Mouse (Mus musculus): Measurements from ENCODE around the gene Cct6b. TPM values are rescaled to one million over a fixed set of nuclear protein-coding genes. Genes with fewer than 3 reads are reported as not detected.

The Cct6b gene
- polyA plus RNA-seq, 1 experiment from 2014 or later: 0.14 TPM

- no peak for ATAC-seq (replicated peaks; ENCODE audit: insufficient number of reproducible peaks, low FRiP score, low TSS enrichment)
Measured at GRCm38 (mm10) chr11:82692668-82693067, 71.5 kb downstream of the Cct6b start.

GRCm38 (mm10) chr11:82690476-82690875 lies 73.6 kb downstream of the Cct6b start:
- H3K27me3 ChIP-seq (ENCODE audit: control insufficient read depth, insufficient read depth, low read length): no peaks in the 10 kb centered on the region
- no peak overlapping the region for H3K9ac ChIP-seq (ENCODE audit: low read depth, low read length)
- no peak overlapping the region for H3K4me3 ChIP-seq (ENCODE audit: low read depth, low read length)
- no peaks in the 10 kb centered on the region for H3K36me3 ChIP-seq (ENCODE audit: control insufficient read depth, insufficient read depth, low read length)
- H3K4me2 ChIP-seq: no peak overlapping the region
- H3K27ac ChIP-seq (ENCODE audit: low read depth, low read length): no peak overlapping the region
- ATAC-seq (replicated peaks; ENCODE audit: insufficient number of reproducible peaks, low FRiP score, low TSS enrichment): no peak
- H3K9me3 ChIP-seq (replicated peaks; ENCODE audit: control insufficient read depth, low read length): no peaks in the 10 kb centered on the region
- no peaks in the 10 kb centered on the region for H3K4me1 ChIP-seq (ENCODE audit: control insufficient read depth, insufficient read depth, low read length)
- 63% methylated on average over 5 of the region's 5 CpGs for WGBS (ENCODE audit: insufficient replicate concordance)

More at GRCm38 (mm10) chr11:82692668-82693067, 71.5 kb downstream of the Cct6b start:
- Histone ChIP-seq H3K9ac (ENCODE audit: low read depth, low read length) (no peak overlapping the region), H3K4me3 (ENCODE audit: low read depth, low read length) (no peak overlapping the region), H3K36me3 (ENCODE audit: control insufficient read depth, insufficient read depth, low read length) (no peaks in the 10 kb centered on the region), H3K4me1 (ENCODE audit: control insufficient read depth, insufficient read depth, low read length) (no peaks in the 10 kb centered on the region), H3K27ac (ENCODE audit: low read depth, low read length) (no peak overlapping the region), H3K9me3 (replicated peaks; ENCODE audit: control insufficient read depth, low read length) (no peaks in the 10 kb centered on the region), H3K27me3 (ENCODE audit: control insufficient read depth, insufficient read depth, low read length) (no peaks in the 10 kb centered on the region), H3K4me2 (no peak overlapping the region)
- 75% methylated on average over 6 of the region's 6 CpGs for WGBS (ENCODE audit: insufficient replicate concordance)

- no peaks in the 10 kb centered on the region for H3K9me3 ChIP-seq (replicated peaks; ENCODE audit: control insufficient read depth, low read length)
- no peak overlapping the region for H3K4me3 ChIP-seq (ENCODE audit: low read depth, low read length)
- no peaks in the 10 kb centered on the region for H3K4me1 ChIP-seq (ENCODE audit: control insufficient read depth, insufficient read depth, low read length)
- ATAC-seq (replicated peaks; ENCODE audit: insufficient number of reproducible peaks, low FRiP score, low TSS enrichment): no peak
- peaks cover 5% of the 10 kb centered on the region; the same call in 1 of the 2 replicates for H3K27me3 ChIP-seq (ENCODE audit: control insufficient read depth, insufficient read depth, low read length)
- no peaks in the 10 kb centered on the region for H3K36me3 ChIP-seq (ENCODE audit: control insufficient read depth, insufficient read depth, low read length)
- no peak overlapping the region for H3K9ac ChIP-seq (ENCODE audit: low read depth, low read length)
- H3K4me2 ChIP-seq: no peak overlapping the region
- no peak overlapping the region for H3K27ac ChIP-seq (ENCODE audit: low read depth, low read length)
Measured at GRCm38 (mm10) chr11:82687668-82688067, 76.5 kb downstream of the Cct6b start.

GRCm38 (mm10) chr11:82684676-82685075 lies 79.4 kb downstream of the Cct6b start:
- no peaks in the 10 kb centered on the region for H3K36me3 ChIP-seq (ENCODE audit: control insufficient read depth, insufficient read depth, low read length)
- H3K9me3 ChIP-seq (replicated peaks; ENCODE audit: control insufficient read depth, low read length): no peaks in the 10 kb centered on the region
- peaks cover 5% of the 10 kb centered on the region; the same call in 1 of the 2 replicates for H3K27me3 ChIP-seq (ENCODE audit: control insufficient read depth, insufficient read depth, low read length)
- no peak overlapping the region for H3K27ac ChIP-seq (ENCODE audit: low read depth, low read length)
- no peak overlapping the region for H3K4me3 ChIP-seq (ENCODE audit: low read depth, low read length)
- ATAC-seq (replicated peaks; ENCODE audit: insufficient number of reproducible peaks, low FRiP score, low TSS enrichment): no peak
- WGBS (ENCODE audit: insufficient replicate concordance): 80% methylated on average over 6 of the region's 6 CpGs
- no peaks in the 10 kb centered on the region for H3K4me1 ChIP-seq (ENCODE audit: control insufficient read depth, insufficient read depth, low read length)
- no peak overlapping the region for H3K9ac ChIP-seq (ENCODE audit: low read depth, low read length)
- no peak overlapping the region for H3K4me2 ChIP-seq

- H3K4me1 ChIP-seq (ENCODE audit: control insufficient read depth, insufficient read depth, low read length): no peaks in the 10 kb centered on the region
- WGBS (ENCODE audit: insufficient replicate concordance): 53% methylated on average over 12 of the region's 12 CpGs
- H3K27me3 ChIP-seq (ENCODE audit: control insufficient read depth, insufficient read depth, low read length): peaks cover 5% of the 10 kb centered on the region; the same call in 1 of the 2 replicates
- no peak overlapping the region for H3K4me2 ChIP-seq
- no peaks in the 10 kb centered on the region for H3K36me3 ChIP-seq (ENCODE audit: control insufficient read depth, insufficient read depth, low read length)
- no peak for ATAC-seq (replicated peaks; ENCODE audit: insufficient number of reproducible peaks, low FRiP score, low TSS enrichment)
- no peak overlapping the region for H3K4me3 ChIP-seq (ENCODE audit: low read depth, low read length)
- H3K27ac ChIP-seq (ENCODE audit: low read depth, low read length): no peak overlapping the region
- no peaks in the 10 kb centered on the region for H3K9me3 ChIP-seq (replicated peaks; ENCODE audit: control insufficient read depth, low read length)
- no peak overlapping the region for H3K9ac ChIP-seq (ENCODE audit: low read depth, low read length)
Measured at GRCm38 (mm10) chr11:82683765-82684505, 80.2 kb downstream of the Cct6b start.

- Histone ChIP-seq H3K9me3 (replicated peaks; ENCODE audit: control insufficient read depth, low read length) (no peaks in the 10 kb centered on the region), H3K36me3 (ENCODE audit: control insufficient read depth, insufficient read depth, low read length) (no peaks in the 10 kb centered on the region), H3K27me3 (ENCODE audit: control insufficient read depth, insufficient read depth, low read length) (no peaks in the 10 kb centered on the region), H3K4me2 (no peak overlapping the region), H3K27ac (ENCODE audit: low read depth, low read length) (no peak overlapping the region), H3K9ac (ENCODE audit: low read depth, low read length) (no peak overlapping the region), H3K4me1 (ENCODE audit: control insufficient read depth, insufficient read depth, low read length) (no peaks in the 10 kb centered on the region), H3K4me3 (ENCODE audit: low read depth, low read length) (no peak overlapping the region)
- 83% methylated on average over 12 of the region's 12 CpGs for WGBS (ENCODE audit: insufficient replicate concordance)
- no peak for ATAC-seq (replicated peaks; ENCODE audit: insufficient number of reproducible peaks, low FRiP score, low TSS enrichment)
Measured at GRCm38 (mm10) chr11:82678561-82678960, 85.6 kb downstream of the Cct6b start.

Other genes starting within 250 kb of the Cct6b start
- 31.7 and 32.2 TPM in 2 replicates for gene Zfp830, start within 50 bp of the Cct6b start, polyA plus RNA-seq (2014; fragmentation: Nextera tagmentation; extraction: Ambion mirVana)
- gene Lig3, start 16.8 kb upstream of the Cct6b start, polyA plus RNA-seq (2014; fragmentation: Nextera tagmentation; extraction: Ambion mirVana): 24.2 and 31.1 TPM in 2 replicates
- 6.4 and 7.4 TPM in 2 replicates for gene Rffl, start 106.9 kb upstream of the Cct6b start, polyA plus RNA-seq (2014; fragmentation: Nextera tagmentation; extraction: Ambion mirVana)
- 15.3 and 16.4 TPM in 2 replicates for gene Rad51d, start 126.3 kb upstream of the Cct6b start, polyA plus RNA-seq (2014; fragmentation: Nextera tagmentation; extraction: Ambion mirVana)
- 0.10 TPM in 1 of 2 replicates, not detected in the other for gene Fndc8, start 127.8 kb upstream of the Cct6b start, polyA plus RNA-seq (2014; fragmentation: Nextera tagmentation; extraction: Ambion mirVana)
- 16.7 and 22.9 TPM in 2 replicates for gene Nle1, start 144.1 kb upstream of the Cct6b start, polyA plus RNA-seq (2014; fragmentation: Nextera tagmentation; extraction: Ambion mirVana)
- gene Unc45b, start 146.2 kb upstream of the Cct6b start, polyA plus RNA-seq (2014; fragmentation: Nextera tagmentation; extraction: Ambion mirVana): 174 and 220 TPM in 2 replicates
- gene Slfn5, start 187.0 kb upstream of the Cct6b start, polyA plus RNA-seq (2014; fragmentation: Nextera tagmentation; extraction: Ambion mirVana): 0.68 and 1.4 TPM in 2 replicates
- gene Slfn9, start 227.5 kb upstream of the Cct6b start, polyA plus RNA-seq (2014; fragmentation: Nextera tagmentation; extraction: Ambion mirVana): 14.1 and 16.6 TPM in 2 replicates